Mouse (Mus musculus) hindbrain, embryonic 10.5 days (tissue): Measurements from ENCODE around the gene Inpp5a. TPM values are rescaled to one million over a fixed set of nuclear protein-coding genes. Genes with fewer than 3 reads are reported as not detected.

Experiments
- DNase-seq: peaks from one replicate; pipeline ENCODE4 v3.0.0-alpha.2; 2017; ENCODE audit warnings: low spot score
- H3K27ac ChIP-seq: fragments of 300-500 bp; sonication (generic); 2 replicates; pipeline ENCODE4 v1.5.1; 2016; ENCODE audit warnings: mild to moderate bottlenecking, moderate library complexity
- H3K27me3 ChIP-seq: fragments of 300-500 bp; sonication (generic); 2 replicates; pipeline ENCODE4 v1.6.1; 2016; ENCODE audit warnings: mild to moderate bottlenecking; ENCODE audit not compliant: poor library complexity, insufficient read depth, severe bottlenecking
- H3K36me3 ChIP-seq: fragments of 300-500 bp; sonication (generic); 2 replicates; pipeline ENCODE4 v1.6.1; 2016; ENCODE audit warnings: mild to moderate bottlenecking, moderate library complexity
- H3K4me1 ChIP-seq: fragments of 300-500 bp; sonication (generic); replicated peaks from 2 replicates; pipeline ENCODE4 v1.6.1; 2016; ENCODE audit warnings: mild to moderate bottlenecking
- H3K4me3 ChIP-seq: fragments of 300-500 bp; sonication (generic); 2 replicates; pipeline ENCODE4 v1.5.1; 2016; ENCODE audit warnings: mild to moderate bottlenecking, moderate library complexity
- H3K9me3 ChIP-seq: fragments of 300-500 bp; sonication (generic); 2 replicates; pipeline ENCODE4 v1.6.1; 2016; ENCODE audit warnings: mild to moderate bottlenecking, moderate library complexity
- WGBS: fragments of 180-500 bp; shearing (Covaris S2); methylation state at CpG from one replicate; pipeline ENCODE4 v1.1.7; 2016; 5-methylcytosine and 5-hydroxymethylcytosine counted together
- polyA plus RNA-seq: library from polyadenylated mRNA; unstranded; fragments of >200 nt; fragmentation: Nextera tagmentation; extraction: Ambion mirVana; gene quantifications from 2 replicates; pipeline ENCODE4 v1.2.1, GENCODE M21; 2016

Gene Inpp5a
- polyA plus RNA-seq, 1 experiment from 2014 or later = 19.0 TPM

- DNase-seq = peak; percentile 40
- WGBS = 61% methylated on average over 12 of the region's 12 CpGs
- H3K27ac ChIP-seq = peak overlapping the region; percentile 57
- peaks cover 100% of the 10 kb centered on the region for H3K27me3 ChIP-seq
- no peaks in the 10 kb centered on the region for H3K9me3 ChIP-seq
- peaks cover 41% of the 10 kb centered on the region for H3K4me1 ChIP-seq
- H3K4me3 ChIP-seq = no peak overlapping the region; the same call in 1 of the 2 replicates
- 0 out of 2 replicates have a peak, but pooled peaks cover 4% of the 10 kb centered on the region for H3K36me3 ChIP-seq
Observed at GRCm38 (mm10) chr7:139544706-139545625, 156.1 kb downstream of the Inpp5a start.

GRCm38 (mm10) chr7:139547325-139547724, 158.4 kb downstream of the Inpp5a start:
- WGBS = 86% methylated on average over 2 of the region's 2 CpGs

DNA sequence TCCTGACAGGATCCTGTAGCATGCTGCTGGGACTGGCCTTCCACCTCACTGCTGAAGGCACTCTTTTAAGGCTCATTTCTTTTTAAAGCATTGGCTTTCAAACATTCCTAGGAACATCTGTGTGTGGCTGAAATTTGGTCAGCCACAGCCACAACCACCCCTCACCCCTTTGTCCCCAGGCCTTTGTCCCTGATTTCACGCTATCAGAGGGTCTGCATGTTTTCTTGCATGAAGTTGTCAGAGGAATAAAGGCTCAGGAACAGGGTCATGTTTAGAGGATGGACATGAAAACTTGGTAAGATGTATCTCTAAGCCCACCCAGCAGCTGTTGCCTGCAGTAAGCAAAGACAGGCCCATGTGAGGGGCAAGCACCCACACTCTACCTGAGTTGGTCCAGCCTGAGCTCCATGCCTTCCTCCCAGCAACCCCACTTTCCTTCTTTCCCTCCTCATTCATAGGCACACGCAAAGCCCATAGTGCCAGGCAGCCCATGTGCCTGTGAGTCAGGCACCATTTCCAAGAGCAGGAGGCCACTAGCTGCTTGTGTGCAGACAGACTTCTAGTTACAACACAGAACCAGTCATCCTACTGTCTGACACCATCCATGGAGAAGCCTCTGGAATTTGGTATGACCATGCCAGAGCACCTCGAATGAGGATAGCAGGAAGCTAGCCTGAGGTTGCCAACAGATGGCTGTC, 161.3 kb downstream of the Inpp5a start:
- H3K27me3 ChIP-seq = peaks cover 97% of the 10 kb centered on the region
- peak overlapping the region; percentile 74 for H3K27ac ChIP-seq
- peak; percentile 55 for DNase-seq
- 58% methylated on average over 3 of the region's 3 CpGs for WGBS
- no peak overlapping the region for H3K4me3 ChIP-seq
- no peaks in the 10 kb centered on the region for H3K9me3 ChIP-seq
- H3K4me1 ChIP-seq = peaks cover 51% of the 10 kb centered on the region
- no peaks in the 10 kb centered on the region for H3K36me3 ChIP-seq

More at GRCm38 (mm10) chr7:139547325-139547724, 158.4 kb downstream of the Inpp5a start:
- peaks cover 62% of the 10 kb centered on the region for H3K4me1 ChIP-seq
- DNase-seq = no peak
- H3K4me3 ChIP-seq = no peak overlapping the region
- no peak overlapping the region for H3K27ac ChIP-seq
- H3K36me3 ChIP-seq = 0 out of 2 replicates have a peak, but pooled peaks cover 4% of the 10 kb centered on the region
- H3K27me3 ChIP-seq = peaks cover 100% of the 10 kb centered on the region
- no peaks in the 10 kb centered on the region for H3K9me3 ChIP-seq

DNA sequence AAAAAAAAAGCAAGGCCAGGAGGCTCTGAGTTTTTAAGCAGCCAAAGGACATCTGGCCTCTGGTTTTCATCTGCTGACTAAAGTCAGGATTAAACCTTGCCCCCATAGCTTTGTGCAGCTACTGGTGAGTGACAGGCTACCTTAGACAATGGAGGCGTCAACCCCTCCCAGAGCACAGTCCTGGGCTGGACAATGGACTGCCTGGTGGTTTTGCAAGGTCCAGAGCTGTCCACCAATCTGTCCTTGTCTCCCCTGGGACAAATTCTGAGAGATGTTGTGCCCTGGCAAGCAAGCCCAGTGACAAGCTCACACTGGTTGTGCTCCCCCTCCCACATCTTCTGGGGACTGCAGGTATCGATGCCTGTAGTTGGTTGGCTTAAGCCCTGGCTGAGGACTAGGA, 162.6 kb downstream of the Inpp5a start:
- Histone ChIP-seq H3K4me1 (peaks cover 51% of the 10 kb centered on the region), H3K4me3 (no peak overlapping the region), H3K27ac (peak overlapping the region; percentile 54), H3K27me3 (peaks cover 97% of the 10 kb centered on the region), H3K9me3 (no peaks in the 10 kb centered on the region), H3K36me3 (no peaks in the 10 kb centered on the region)
- peak; percentile 42 for DNase-seq
- WGBS = 40% methylated on average over 2 of the region's 2 CpGs

GRCm38 (mm10) chr7:139556331-139556730, 167.4 kb downstream of the Inpp5a start:
- Histone ChIP-seq H3K4me1 (peaks cover 47% of the 10 kb centered on the region), H3K27me3 (peaks cover 97% of the 10 kb centered on the region), H3K4me3 (no peak overlapping the region), H3K27ac (peak overlapping the region; percentile 69; the same call in 1 of the 2 replicates), H3K36me3 (0 out of 2 replicates have a peak, but pooled peaks cover 2% of the 10 kb centered on the region), H3K9me3 (no peaks in the 10 kb centered on the region)
- no peak for DNase-seq
- WGBS = 43% methylated on average over 5 of the region's 5 CpGs

DNA sequence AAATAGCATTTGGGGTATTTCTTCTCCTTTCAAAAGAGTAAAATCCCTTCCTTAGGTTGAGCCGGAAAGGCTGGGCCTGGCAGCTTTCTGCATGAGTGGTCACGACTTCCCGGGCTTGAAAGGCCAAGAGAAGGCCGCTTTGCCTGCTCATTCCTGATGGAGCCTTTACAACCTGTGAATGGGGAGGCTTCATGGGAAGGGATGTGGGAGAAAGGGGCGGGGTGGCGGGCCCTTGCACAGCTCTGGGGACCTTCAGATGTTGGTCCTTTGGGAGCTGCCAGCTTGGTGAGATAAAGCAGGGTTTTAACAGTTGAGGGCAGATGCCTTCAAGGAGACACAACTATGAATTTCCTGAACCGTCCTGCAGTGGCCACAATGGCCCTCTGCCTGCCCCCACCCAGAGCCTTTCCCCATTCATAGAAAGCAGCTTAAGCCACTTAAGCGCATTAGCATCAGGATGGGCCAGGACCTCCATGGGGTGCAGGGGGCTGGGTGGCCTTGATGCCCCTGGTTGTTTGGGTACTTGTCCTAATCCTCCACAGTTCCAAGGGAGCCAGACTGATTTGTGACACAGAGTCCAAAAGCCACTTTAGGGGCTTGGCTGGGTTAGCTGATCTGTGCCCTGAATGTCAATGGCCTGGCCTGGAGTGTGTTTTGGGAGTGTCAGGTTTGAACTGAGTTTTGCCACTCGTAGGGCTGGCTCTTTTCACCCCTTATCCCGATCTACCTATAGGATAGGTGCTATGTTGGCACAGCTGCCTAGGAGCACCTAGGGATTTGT, 168.0 kb downstream of the Inpp5a start:
- H3K4me1 ChIP-seq = peaks cover 41% of the 10 kb centered on the region
- WGBS = 21% methylated on average over 10 of the region's 10 CpGs
- H3K4me3 ChIP-seq = no peak overlapping the region
- H3K9me3 ChIP-seq = no peaks in the 10 kb centered on the region
- H3K36me3 ChIP-seq = 0 out of 2 replicates have a peak, but pooled peaks cover 2% of the 10 kb centered on the region
- peak; percentile 20 for DNase-seq
- H3K27ac ChIP-seq = peak overlapping the region; percentile 69
- H3K27me3 ChIP-seq = peaks cover 97% of the 10 kb centered on the region

DNA sequence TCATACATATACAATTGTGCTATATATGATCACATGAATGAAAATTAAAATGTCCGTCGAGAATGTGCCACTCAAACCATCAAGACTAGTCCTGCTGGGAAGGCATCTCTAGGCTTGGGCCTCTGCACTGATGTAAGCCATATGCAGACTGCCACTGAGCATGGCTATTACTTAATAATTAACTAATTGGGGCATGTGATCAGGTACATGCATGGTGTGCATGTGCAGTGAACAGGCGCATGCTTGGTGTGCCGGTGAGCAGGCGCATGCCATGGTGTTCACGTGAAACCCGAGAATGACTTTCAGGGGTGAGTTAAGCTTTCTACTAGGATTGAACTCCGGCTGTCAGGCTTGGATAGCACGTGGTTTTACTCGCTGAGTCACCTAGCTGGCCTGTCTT, 170.8 kb downstream of the Inpp5a start:
- Histone ChIP-seq H3K27me3 (peaks cover 99% of the 10 kb centered on the region), H3K9me3 (no peaks in the 10 kb centered on the region), H3K4me1 (peaks cover 48% of the 10 kb centered on the region), H3K36me3 (0 out of 2 replicates have a peak, but pooled peaks cover 2% of the 10 kb centered on the region), H3K4me3 (no peak overlapping the region), H3K27ac (no peak overlapping the region)
- DNase-seq = no peak
- 91% methylated on average over 10 of the region's 10 CpGs for WGBS

GRCm38 (mm10) chr7:139563425-139563824, 174.5 kb downstream of the Inpp5a start:
- Histone ChIP-seq H3K27me3 (peaks cover 95% of the 10 kb centered on the region), H3K27ac (peak overlapping the region; percentile 53; the same call in 1 of the 2 replicates), H3K9me3 (no peaks in the 10 kb centered on the region), H3K36me3 (0 out of 2 replicates have a peak, but pooled peaks cover 2% of the 10 kb centered on the region), H3K4me3 (no peak overlapping the region), H3K4me1 (peaks cover 23% of the 10 kb centered on the region)
- DNase-seq = no peak
- WGBS = 73% methylated on average over 4 of the region's 4 CpGs

- H3K27me3 ChIP-seq = peaks cover 95% of the 10 kb centered on the region
- H3K27ac ChIP-seq = no peak overlapping the region
- peaks cover 16% of the 10 kb centered on the region for H3K4me1 ChIP-seq
- DNase-seq = no peak
- H3K9me3 ChIP-seq = no peaks in the 10 kb centered on the region
- 92% methylated on average over 2 of the region's 2 CpGs for WGBS
- H3K36me3 ChIP-seq = 0 out of 2 replicates have a peak, but pooled peaks cover under 1% of the 10 kb centered on the region
- H3K4me3 ChIP-seq = no peak overlapping the region
Observed at GRCm38 (mm10) chr7:139564161-139564560, 175.3 kb downstream of the Inpp5a start.

GRCm38 (mm10) chr7:139565998-139566397, 177.1 kb downstream of the Inpp5a start:
- Histone ChIP-seq H3K9me3 (no peaks in the 10 kb centered on the region), H3K27me3 (peaks cover 89% of the 10 kb centered on the region), H3K4me3 (no peak overlapping the region), H3K4me1 (peaks cover 13% of the 10 kb centered on the region), H3K36me3 (no peaks in the 10 kb centered on the region), H3K27ac (no peak overlapping the region)
- WGBS = 79% methylated on average over 6 of the region's 6 CpGs
- no peak for DNase-seq

DNA sequence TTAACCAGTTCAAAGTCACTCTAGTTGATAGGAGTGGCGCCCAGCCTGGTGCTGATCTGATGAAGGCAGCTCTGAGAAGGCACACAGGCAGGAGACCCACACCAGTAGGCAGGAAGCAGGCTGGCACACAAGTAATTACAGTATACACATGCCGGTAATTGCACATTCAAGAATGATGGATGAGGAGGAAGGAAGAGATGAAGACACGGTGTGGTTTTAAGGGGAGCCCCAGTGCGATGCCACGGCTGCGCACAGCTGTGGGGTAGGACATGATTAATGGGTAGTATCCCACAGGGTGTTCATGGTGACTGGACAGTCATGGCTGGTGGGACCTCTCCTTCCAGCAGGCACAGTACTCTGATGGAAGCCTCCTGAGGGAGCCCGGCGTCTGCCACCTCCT, 177.6 kb downstream of the Inpp5a start:
- 87% methylated on average over 8 of the region's 8 CpGs for WGBS
- Histone ChIP-seq H3K27ac (no peak overlapping the region; the same call in 1 of the 2 replicates), H3K4me1 (peaks cover 13% of the 10 kb centered on the region), H3K9me3 (no peaks in the 10 kb centered on the region), H3K4me3 (no peak overlapping the region), H3K27me3 (peaks cover 89% of the 10 kb centered on the region), H3K36me3 (no peaks in the 10 kb centered on the region)
- DNase-seq = no peak

- Histone ChIP-seq H3K9me3 (no peaks in the 10 kb centered on the region), H3K4me3 (no peak overlapping the region), H3K36me3 (peaks cover 8% of the 10 kb centered on the region; the same call in 1 of the 2 replicates), H3K27me3 (peaks cover 89% of the 10 kb centered on the region), H3K4me1 (no peaks in the 10 kb centered on the region), H3K27ac (no peak overlapping the region)
- no peak for DNase-seq
- 93% methylated on average over 5 of the region's 5 CpGs for WGBS
Observed at GRCm38 (mm10) chr7:139570788-139571187, 181.9 kb downstream of the Inpp5a start.
